Mouse (Mus musculus): ENCODE measurements around the gene Psmd12. TPM values are rescaled to one million over a fixed set of nuclear protein-coding genes. Genes with fewer than 3 reads are reported as not detected.

Gene Psmd12
- total RNA-seq (2021) (100 to 1,000 TPM in 1 of 2 experiments, 10 to 100 TPM in 1; 90.8 to 102 TPM), polyA plus RNA-seq (2012; rRNA removed) (3.0 and 4.2 TPM in 2 replicates)
- long read RNA-seq, transcript Psmd12-201 (11 exons, 1,904 nt), result major isoform, 119 of 128 reads
- long read RNA-seq, partial matches to known transcripts, result 5 of 128 reads
- long read RNA-seq, other reads (novel, unspliced or antisense), result 4 of 128 reads

- DNase-seq, result peak; percentile 97
Measured at GRCm38 (mm10) chr11:107479053-107479861, at the start of gene Psmd12. Gene Psmd12, plus strand, starts transcription at chr11:107479484.

- no peak for DNase-seq
Measured at GRCm38 (mm10) chr11:107431197-107431965, 47.9 kb upstream of the Psmd12 start.

GRCm38 (mm10) chr11:107435776-107436449 is 43.4 kb upstream of the Psmd12 start:
- no peak for DNase-seq

- peak; percentile 16 for DNase-seq
Measured at GRCm38 (mm10) chr11:107437723-107438122, 41.6 kb upstream of the Psmd12 start.

- no peak for DNase-seq
Measured at GRCm38 (mm10) chr11:107438140-107438539, 41.1 kb upstream of the Psmd12 start.

GRCm38 (mm10) chr11:107441050-107441449 is 38.2 kb upstream of the Psmd12 start:
- no peak for DNase-seq

- no peak for DNase-seq
Measured at GRCm38 (mm10) chr11:107443121-107444095, 35.9 kb upstream of the Psmd12 start.

GRCm38 (mm10) chr11:107445683-107446082 is 33.6 kb upstream of the Psmd12 start:
- no peak for DNase-seq

- DNase-seq, result no peak
Measured at GRCm38 (mm10) chr11:107446650-107447049, 32.6 kb upstream of the Psmd12 start.

- no peak for DNase-seq
Measured at GRCm38 (mm10) chr11:107447349-107447748, 31.9 kb upstream of the Psmd12 start.

GRCm38 (mm10) chr11:107447915-107448314 is 31.4 kb upstream of the Psmd12 start:
- no peak for DNase-seq

- no peak for DNase-seq
Measured at GRCm38 (mm10) chr11:107449169-107449910, 29.9 kb upstream of the Psmd12 start.

- DNase-seq, result no peak
Measured at GRCm38 (mm10) chr11:107450097-107450496, 29.2 kb upstream of the Psmd12 start.

- no peak for DNase-seq
Measured at GRCm38 (mm10) chr11:107451106-107451505, 28.2 kb upstream of the Psmd12 start.

GRCm38 (mm10) chr11:107452053-107452452 is 27.2 kb upstream of the Psmd12 start:
- DNase-seq, result no peak

- no peak for DNase-seq
Measured at GRCm38 (mm10) chr11:107454546-107455462, 24.5 kb upstream of the Psmd12 start.

- no peak for DNase-seq
Measured at GRCm38 (mm10) chr11:107457282-107457681, 22.0 kb upstream of the Psmd12 start.

- DNase-seq, result no peak
Measured at GRCm38 (mm10) chr11:107458286-107458685, 21.0 kb upstream of the Psmd12 start.

- no peak for DNase-seq
Measured at GRCm38 (mm10) chr11:107458986-107459385, 20.3 kb upstream of the Psmd12 start.

Measured in adrenal gland, adult 2 months (tissue).